Mouse (Mus musculus) lung, embryonic 14.5 days (tissue): Measurements from ENCODE around the gene Astn2. TPM values are rescaled to one million over a fixed set of nuclear protein-coding genes. Genes with fewer than 3 reads are reported as not detected.

Source experiments
- ATAC-seq: fragments of 200-750 bp; cut with Nextera tagmentation; 2 replicates; pipeline ENCODE4 v1.8.0; 2017; ENCODE audit warnings: mild to moderate bottlenecking, moderate TSS enrichment, moderate library complexity; ENCODE audit not compliant: insufficient read depth
- DNase-seq: peaks from one replicate; pipeline ENCODE4 v3.0.0-alpha.2; 2015
- H3K27ac ChIP-seq: fragments of 300-500 bp; sonication (generic); 2 replicates; pipeline ENCODE4 v1.5.1; 2014; ENCODE audit warnings: low read depth, mild to moderate bottlenecking, moderate library complexity
- H3K27me3 ChIP-seq: fragments of 300-500 bp; sonication (generic); 2 replicates; pipeline ENCODE4 v1.6.1; 2014; ENCODE audit warnings: low read length, control low read depth; ENCODE audit not compliant: insufficient read depth
- H3K36me3 ChIP-seq: fragments of 300-500 bp; sonication (generic); 2 replicates; pipeline ENCODE4 v1.6.1; 2014; ENCODE audit warnings: control low read depth; ENCODE audit not compliant: insufficient read depth
- H3K4me1 ChIP-seq: fragments of 300-500 bp; sonication (generic); 2 replicates; pipeline ENCODE4 v1.6.1; 2014; ENCODE audit warnings: antibody characterized with exemption, control low read depth; ENCODE audit not compliant: insufficient read depth
- H3K4me2 ChIP-seq: fragments of 300-500 bp; sonication (generic); 2 replicates; pipeline ENCODE4 v1.6.1; 2014; ENCODE audit warnings: mild to moderate bottlenecking
- H3K4me3 ChIP-seq: fragments of 300-500 bp; sonication (generic); 2 replicates; pipeline ENCODE4 v1.5.1; 2014; ENCODE audit warnings: low read depth, low read length
- H3K9ac ChIP-seq: fragments of 300-500 bp; sonication (generic); 2 replicates; pipeline ENCODE4 v1.6.1; 2014
- H3K9me3 ChIP-seq: fragments of 300-500 bp; sonication (generic); 2 replicates; pipeline ENCODE4 v1.6.1; 2016; ENCODE audit warnings: low read depth, low read length, control low read depth
- CTCF ChIP-seq: IDR thresholded peaks from 2 replicates; pipeline ENCODE4 v1.5.1; 2016; ENCODE audit warnings: antibody characterized with exemption, low read depth
- WGBS: fragments of 180-500 bp; shearing (Covaris S2); extraction: QIAGEN DNeasy Blood & Tissue Kit; methylation state at CpG from one replicate; pipeline ENCODE4 v1.1.7; 2014; 5-methylcytosine and 5-hydroxymethylcytosine counted together
- polyA plus RNA-seq: library from polyadenylated mRNA; unstranded; fragments of >200 nt; fragmentation: Nextera tagmentation; extraction: Ambion mirVana; gene quantifications from 2 replicates; pipeline ENCODE4 v1.2.1, GENCODE M21; 2014

Astn2 gene
- polyA plus RNA-seq, 1 experiment from 2014 or later, result 1.1 TPM

DNA sequence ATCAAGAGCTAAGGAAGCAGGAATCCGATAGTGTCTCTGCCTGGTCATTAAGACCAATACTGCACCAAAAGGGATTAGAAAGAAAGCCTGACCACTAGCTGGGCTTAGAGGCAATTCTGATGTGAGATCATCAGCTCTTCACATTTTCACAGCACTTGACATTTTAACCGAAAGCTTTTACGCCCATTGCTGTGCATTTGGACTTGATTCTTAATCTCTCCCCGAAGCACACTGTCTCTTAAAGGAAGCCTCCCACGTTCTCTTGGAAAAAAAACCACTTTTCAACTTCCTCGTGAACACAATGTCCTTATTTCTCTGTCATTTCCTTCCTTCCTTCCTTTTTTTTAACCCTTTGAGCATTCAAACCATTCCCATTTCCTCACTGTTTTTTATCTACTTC is 680.0 kb downstream of the Astn2 start:
- Histone ChIP-seq H3K4me1 (no peaks in the 10 kb centered on the region), H3K4me3 (no peak overlapping the region), H3K4me2 (no peak overlapping the region), H3K9ac (no peak overlapping the region), H3K36me3 (no peaks in the 10 kb centered on the region), H3K27me3 (no peaks in the 10 kb centered on the region), H3K9me3 (no peaks in the 10 kb centered on the region), H3K27ac (no peak overlapping the region)
- 55% methylated on average over 6 of the region's 6 CpGs for WGBS
- ATAC-seq (no peak), DNase-seq (no peak)
- TF ChIP-seq CTCF, result no peak

DNA sequence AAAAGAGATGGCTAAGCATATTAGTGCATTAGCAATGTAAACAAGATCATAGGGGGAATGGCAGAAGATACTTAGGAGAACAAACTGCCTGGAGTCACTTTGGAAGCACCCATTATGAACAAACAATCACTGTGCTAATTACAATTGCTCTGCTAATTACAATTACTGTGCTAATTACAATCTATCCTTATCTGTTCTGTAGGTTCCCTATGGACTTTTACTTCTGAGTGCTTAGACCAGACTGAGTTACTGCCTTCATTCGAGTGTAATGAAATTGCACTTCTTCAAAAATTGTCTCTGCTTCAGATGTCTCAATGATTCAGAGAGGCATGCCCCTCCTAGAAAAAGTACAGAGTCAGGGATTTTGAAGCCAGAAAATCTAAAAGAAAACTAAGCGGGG is 684.8 kb downstream of the Astn2 start:
- no peaks in the 10 kb centered on the region for H3K36me3 ChIP-seq
- no peaks in the 10 kb centered on the region for H3K4me1 ChIP-seq
- no peak overlapping the region for H3K27ac ChIP-seq
- DNase-seq (no peak), ATAC-seq (no peak)
- TF ChIP-seq CTCF, result no peak
- H3K4me3 ChIP-seq, result no peak overlapping the region
- no peaks in the 10 kb centered on the region for H3K9me3 ChIP-seq
- WGBS, result 76% methylated on average over 2 of the region's 2 CpGs
- no peak overlapping the region for H3K9ac ChIP-seq
- H3K27me3 ChIP-seq, result no peaks in the 10 kb centered on the region
- no peak overlapping the region for H3K4me2 ChIP-seq

DNA sequence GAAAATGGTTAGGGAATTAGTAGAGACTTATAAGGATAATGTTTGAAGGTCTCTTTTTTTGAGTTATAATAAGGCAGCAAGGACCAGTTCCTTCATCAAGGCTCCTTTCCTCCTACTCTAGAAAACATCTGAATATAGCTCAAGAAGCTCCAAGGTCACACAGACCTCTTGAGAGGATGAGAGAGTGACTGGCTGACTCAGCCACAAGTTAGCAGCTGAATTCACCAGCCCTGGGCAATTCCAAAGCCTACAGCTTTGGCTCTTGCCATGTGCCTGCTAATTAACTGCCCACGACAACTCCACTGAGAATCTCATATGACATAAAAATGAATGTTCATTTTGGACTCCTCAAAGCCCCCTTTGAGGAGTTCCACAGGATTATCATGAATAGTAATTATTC is 686.5 kb downstream of the Astn2 start:
- ATAC-seq, result no peak
- TF ChIP-seq CTCF, result no peak
- Histone ChIP-seq H3K9ac (no peak overlapping the region), H3K4me3 (no peak overlapping the region), H3K27me3 (no peaks in the 10 kb centered on the region), H3K9me3 (no peaks in the 10 kb centered on the region), H3K27ac (no peak overlapping the region), H3K4me1 (no peaks in the 10 kb centered on the region), H3K4me2 (no peak overlapping the region), H3K36me3 (no peaks in the 10 kb centered on the region)
- no peak for DNase-seq
- 68% methylated on average over 1 of the region's 1 CpGs for WGBS

DNA sequence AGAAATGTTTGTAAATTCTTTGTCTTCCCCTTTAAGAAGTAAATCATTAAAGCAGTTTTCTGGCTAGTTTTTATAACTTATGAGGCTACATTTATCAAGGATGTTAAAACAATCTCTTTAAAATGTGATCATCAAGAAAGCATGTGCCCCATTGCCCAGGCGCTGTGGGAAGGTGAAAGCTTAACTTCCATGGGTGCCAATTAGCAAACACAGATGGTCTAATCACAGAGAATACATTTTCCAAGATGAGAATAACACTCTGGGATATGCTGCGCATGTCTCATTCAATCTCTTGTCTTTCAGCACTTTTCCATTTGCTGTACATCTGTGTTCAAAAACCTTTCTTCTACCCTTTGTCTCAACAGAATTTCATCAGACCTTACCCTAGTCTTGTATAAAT is 688.3 kb downstream of the Astn2 start:
- DNase-seq (no peak), ATAC-seq (no peak)
- H3K9ac ChIP-seq, result no peak overlapping the region
- H3K27me3 ChIP-seq, result no peaks in the 10 kb centered on the region
- H3K4me3 ChIP-seq, result no peak overlapping the region
- no peak overlapping the region for H3K4me2 ChIP-seq
- H3K36me3 ChIP-seq, result no peaks in the 10 kb centered on the region
- no peaks in the 10 kb centered on the region for H3K9me3 ChIP-seq
- 72% methylated on average over 2 of the region's 2 CpGs for WGBS
- no peaks in the 10 kb centered on the region for H3K4me1 ChIP-seq
- no peak overlapping the region for H3K27ac ChIP-seq
- no peak for TF ChIP-seq CTCF

DNA sequence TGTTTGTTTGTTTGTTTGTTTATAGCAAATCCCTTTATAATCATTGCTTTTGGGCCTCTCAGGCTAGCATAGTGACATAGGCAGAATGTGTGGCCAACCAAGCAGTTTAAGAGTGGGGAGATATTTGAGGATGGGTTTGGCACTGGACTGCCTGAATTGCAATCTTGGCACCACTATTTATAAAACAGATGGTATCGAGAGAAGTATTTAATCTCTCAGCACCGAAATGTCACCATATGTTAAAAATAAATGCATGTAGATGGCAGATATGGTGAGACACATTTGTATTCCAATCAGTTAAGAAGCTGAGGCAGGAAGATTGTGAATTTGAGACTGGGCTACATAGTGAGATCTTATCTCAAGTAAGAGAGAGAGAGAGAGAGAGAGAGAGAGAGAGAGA is 692.7 kb downstream of the Astn2 start:
- 77% methylated on average over 2 of the region's 2 CpGs for WGBS
- no peak for TF ChIP-seq CTCF
- Histone ChIP-seq H3K36me3 (no peaks in the 10 kb centered on the region), H3K9me3 (no peaks in the 10 kb centered on the region), H3K4me2 (no peak overlapping the region), H3K27me3 (no peaks in the 10 kb centered on the region), H3K4me1 (no peaks in the 10 kb centered on the region), H3K27ac (no peak overlapping the region), H3K4me3 (no peak overlapping the region), H3K9ac (no peak overlapping the region)
- no peak for DNase-seq
- ATAC-seq, result no peak

DNA sequence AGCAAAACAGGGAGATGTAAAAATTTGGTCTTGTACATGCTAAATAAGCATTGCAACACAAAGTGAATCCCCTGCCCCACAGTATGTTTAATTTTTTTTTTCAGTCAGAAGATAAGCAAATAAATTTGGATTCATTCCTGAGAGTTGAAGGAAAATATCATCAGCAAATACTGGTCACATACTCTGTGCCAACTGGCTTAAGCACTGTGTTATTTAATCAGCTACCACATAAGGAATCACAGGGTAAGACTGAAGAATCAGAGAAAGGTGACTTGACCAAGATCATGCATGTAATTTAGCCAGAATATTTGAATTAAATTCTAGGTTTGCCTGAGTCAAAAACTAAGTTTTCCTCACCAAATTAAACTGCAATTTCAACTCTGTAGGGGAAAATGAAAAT is 693.8 kb downstream of the Astn2 start:
- no peak overlapping the region for H3K27ac ChIP-seq
- no peak overlapping the region for H3K9ac ChIP-seq
- no peak for TF ChIP-seq CTCF
- no peaks in the 10 kb centered on the region for H3K36me3 ChIP-seq
- no peak for ATAC-seq
- no peaks in the 10 kb centered on the region for H3K27me3 ChIP-seq
- no peak overlapping the region for H3K4me2 ChIP-seq
- H3K9me3 ChIP-seq, result no peaks in the 10 kb centered on the region
- no peaks in the 10 kb centered on the region for H3K4me1 ChIP-seq
- no peak overlapping the region for H3K4me3 ChIP-seq
- DNase-seq, result no peak

DNA sequence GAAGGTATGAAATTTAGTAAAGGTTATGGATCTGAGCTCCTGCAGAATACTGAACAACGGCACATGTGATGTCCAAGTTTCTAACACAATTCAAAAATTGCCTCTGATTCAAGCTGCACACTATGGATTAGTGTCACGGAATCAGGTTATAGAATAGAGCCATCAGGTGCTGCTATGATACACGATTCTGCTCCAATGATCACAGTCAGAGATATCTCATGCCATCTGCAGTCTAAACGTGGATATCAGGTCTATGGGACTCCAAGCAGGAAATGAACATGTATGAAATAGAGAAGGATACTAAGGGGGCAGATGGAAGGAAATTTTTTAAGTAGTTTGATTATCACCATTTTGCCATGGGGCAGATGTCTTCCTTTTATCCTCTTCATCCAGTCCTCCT is 702.6 kb downstream of the Astn2 start:
- Histone ChIP-seq H3K27me3 (no peaks in the 10 kb centered on the region), H3K36me3 (no peaks in the 10 kb centered on the region), H3K27ac (no peak overlapping the region), H3K9me3 (no peaks in the 10 kb centered on the region), H3K9ac (no peak overlapping the region), H3K4me2 (no peak overlapping the region), H3K4me3 (no peak overlapping the region), H3K4me1 (no peaks in the 10 kb centered on the region)
- no peak for TF ChIP-seq CTCF
- DNase-seq, result no peak
- 70% methylated on average over 4 of the region's 4 CpGs for WGBS
- no peak for ATAC-seq

DNA sequence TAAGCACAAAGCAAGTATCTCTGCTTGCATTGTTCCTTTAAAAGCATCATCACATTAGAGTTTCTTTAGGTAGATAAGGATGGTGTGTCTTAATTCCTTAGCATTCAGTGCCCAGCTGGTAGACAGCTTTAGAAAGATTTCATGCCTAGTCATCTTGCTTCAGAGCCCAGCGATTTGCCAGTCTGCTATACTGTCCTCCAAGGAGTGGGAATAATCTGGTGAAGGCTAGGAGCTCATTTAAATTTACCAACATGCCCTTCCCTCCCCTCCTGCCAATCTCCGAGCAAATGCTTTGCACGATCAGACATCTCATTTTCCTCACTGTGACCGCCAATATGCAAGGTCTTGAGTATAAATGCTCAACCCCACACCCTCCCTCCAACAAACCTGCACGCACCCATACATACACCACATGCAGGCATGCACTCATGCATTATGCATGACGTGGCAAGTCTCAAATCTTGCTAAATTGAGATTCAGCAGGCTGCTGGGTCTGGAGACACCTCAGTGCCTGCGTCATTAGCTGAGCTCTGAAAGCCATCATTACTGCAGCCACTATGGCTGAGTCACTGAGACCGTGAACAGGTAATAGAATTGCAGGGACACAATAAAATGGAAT is 704.6 kb downstream of the Astn2 start:
- 70% methylated on average over 8 of the region's 8 CpGs for WGBS
- no peak for ATAC-seq
- no peak for DNase-seq
- H3K36me3 ChIP-seq, result no peaks in the 10 kb centered on the region
- no peak overlapping the region for H3K27ac ChIP-seq
- H3K4me1 ChIP-seq, result no peaks in the 10 kb centered on the region
- no peak overlapping the region for H3K9ac ChIP-seq
- no peaks in the 10 kb centered on the region for H3K27me3 ChIP-seq
- H3K4me3 ChIP-seq, result no peak overlapping the region
- TF ChIP-seq CTCF, result no peak
- H3K4me2 ChIP-seq, result no peak overlapping the region
- H3K9me3 ChIP-seq, result no peaks in the 10 kb centered on the region
